Mouse (Mus musculus): Measurements from ENCODE around the gene Ms4a13. TPM values are rescaled to one million over a fixed set of nuclear protein-coding genes. Genes with fewer than 3 reads are reported as not detected.
"Not testable (repeated sequence)": the region's sequence is repeated elsewhere in the genome, so short reads cannot be mapped to it uniquely, and the experiment has no call there.

Gene Ms4a13
- polyA plus RNA-seq, 1 experiment from 2014 or later: not detected

- H3K9me3 ChIP-seq (replicated peaks; ENCODE audit: low read length): no peaks in the 10 kb centered on the region
- DNase-seq (ENCODE audit: low spot score): no peak
- no peak overlapping the region for H3K4me2 ChIP-seq (ENCODE audit: low read length)
- no peaks in the 10 kb centered on the region for H3K36me3 ChIP-seq (ENCODE audit: insufficient read depth, low read length)
- H3K4me1 ChIP-seq (replicated peaks; ENCODE audit: insufficient read depth, low read length): no peaks in the 10 kb centered on the region
- H3K27me3 ChIP-seq (ENCODE audit: insufficient read depth, low read length): no peaks in the 10 kb centered on the region
- no peak overlapping the region for H3K4me3 ChIP-seq (replicated peaks; ENCODE audit: low read depth, low read length)
- no peak for TF ChIP-seq CTCF (IDR thresholded peaks at IDR 0.05; ENCODE audit: low read depth)
- 97% methylated on average over 1 of the region's 1 CpGs for WGBS
- H3K27ac ChIP-seq: no peak overlapping the region
- ATAC-seq (replicated peaks; ENCODE audit: low FRiP score, low read depth): no peak
- H3K9ac ChIP-seq (ENCODE audit: low read depth, low read length): no peak overlapping the region
Observed at GRCm38 (mm10) chr19:11129702-11130101, 66.8 kb downstream of the Ms4a13 start.

DNA sequence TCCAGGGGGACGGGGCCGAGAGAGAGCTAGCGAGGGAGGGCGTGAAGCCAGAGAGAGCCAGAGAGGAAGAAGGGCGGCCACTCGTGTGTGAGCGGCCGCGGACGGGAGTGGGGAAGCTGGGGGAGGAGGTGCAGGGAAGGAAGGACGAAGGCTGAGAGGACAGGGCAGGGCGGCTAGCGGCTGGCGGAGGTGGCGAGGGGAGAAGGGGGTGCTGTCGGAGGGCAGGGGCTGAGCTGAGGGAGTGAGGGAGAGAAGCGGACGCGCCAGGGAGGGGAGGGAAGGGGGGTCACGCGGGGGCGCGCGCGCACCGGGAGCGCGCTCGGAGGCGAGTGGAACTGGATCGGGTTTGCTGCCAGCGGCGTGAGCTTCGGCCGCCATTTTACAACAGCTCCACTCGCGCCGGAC, 75.5 kb downstream of the Ms4a13 start:
- H3K9ac ChIP-seq (ENCODE audit: low read depth, low read length): peak overlapping the region; percentile 27; the same call in 1 of the 2 replicates
- not testable (repeated sequence) for H3K4me1 ChIP-seq (replicated peaks; ENCODE audit: insufficient read depth, low read length); H3K9me3 ChIP-seq (replicated peaks; ENCODE audit: low read length); H3K27ac ChIP-seq; H3K27me3 ChIP-seq (ENCODE audit: insufficient read depth, low read length); H3K36me3 ChIP-seq (ENCODE audit: insufficient read depth, low read length)
- WGBS: 2% methylated on average over 10 of the region's 38 CpGs
- peak overlapping the region; percentile 52 for H3K4me2 ChIP-seq (ENCODE audit: low read length)
- ATAC-seq (replicated peaks; ENCODE audit: low FRiP score, low read depth): peak; percentile 99
- peak; percentile 19 for DNase-seq (ENCODE audit: low spot score)
- peak overlapping the region; percentile 33 for H3K4me3 ChIP-seq (replicated peaks; ENCODE audit: low read depth, low read length)

Other genes with a start within 250 kb of the Ms4a13 start
- gene Ccdc86, start 247.5 kb downstream of the Ms4a13 start, polyA plus RNA-seq (2015; fragmentation: Nextera tagmentation; extraction: Ambion mirVana): 22.9 and 23.2 TPM in 2 replicates
- 0.22 and 0.45 TPM in 2 replicates for gene Ms4a10, start 222.1 kb downstream of the Ms4a13 start, polyA plus RNA-seq (2015; fragmentation: Nextera tagmentation; extraction: Ambion mirVana)
- gene Ms4a15, start 203.5 kb downstream of the Ms4a13 start, polyA plus RNA-seq (2015; fragmentation: Nextera tagmentation; extraction: Ambion mirVana): not detected in 2 replicates
- gene Ms4a18, start 178.7 kb downstream of the Ms4a13 start, polyA plus RNA-seq (2015; fragmentation: Nextera tagmentation; extraction: Ambion mirVana): not detected in 2 replicates
- not detected in 2 replicates for gene Ms4a8a, start 115.6 kb downstream of the Ms4a13 start, polyA plus RNA-seq (2015; fragmentation: Nextera tagmentation; extraction: Ambion mirVana)
- gene 1700017D01Rik, start 65.9 kb downstream of the Ms4a13 start, polyA plus RNA-seq (2015; fragmentation: Nextera tagmentation; extraction: Ambion mirVana): not detected in 2 replicates
- gene 1700025F22Rik, start 31.4 kb downstream of the Ms4a13 start, polyA plus RNA-seq (2015; fragmentation: Nextera tagmentation; extraction: Ambion mirVana): not detected in 2 replicates
- not detected in 2 replicates for gene Ms4a12, start 35.7 kb upstream of the Ms4a13 start, polyA plus RNA-seq (2015; fragmentation: Nextera tagmentation; extraction: Ambion mirVana)
- gene Ms4a1, start 69.5 kb upstream of the Ms4a13 start, polyA plus RNA-seq (2015; fragmentation: Nextera tagmentation; extraction: Ambion mirVana): 0.08 and 0.09 TPM in 2 replicates
- gene Ms4a5, start 87.1 kb upstream of the Ms4a13 start, polyA plus RNA-seq (2015; fragmentation: Nextera tagmentation; extraction: Ambion mirVana): not detected in 2 replicates
- 0.07 and 0.11 TPM in 2 replicates for gene Ms4a14, start 117.7 kb upstream of the Ms4a13 start, polyA plus RNA-seq (2015; fragmentation: Nextera tagmentation; extraction: Ambion mirVana)
- gene Ms4a7, start 139.4 kb upstream of the Ms4a13 start, polyA plus RNA-seq (2015; fragmentation: Nextera tagmentation; extraction: Ambion mirVana): 9.7 and 11.8 TPM in 2 replicates
- gene Ms4a4a, start 178.8 kb upstream of the Ms4a13 start, polyA plus RNA-seq (2015; fragmentation: Nextera tagmentation; extraction: Ambion mirVana): 3.5 and 3.6 TPM in 2 replicates
- gene Ms4a4c, start 208.0 kb upstream of the Ms4a13 start, polyA plus RNA-seq (2015; fragmentation: Nextera tagmentation; extraction: Ambion mirVana): 0.73 and 1.7 TPM in 2 replicates
- gene Ms4a4b, start 246.8 kb upstream of the Ms4a13 start, polyA plus RNA-seq (2015; fragmentation: Nextera tagmentation; extraction: Ambion mirVana): 0.26 and 0.28 TPM in 2 replicates

Data from kidney, postnatal 0 days (tissue).